Mouse (Mus musculus) embryonic fibroblast, embryonic 13.5 days (primary cell): ENCODE data around the gene Rngtt.

Experiments used
- CTCF ChIP-seq: IDR thresholded peaks from 2 replicates; pipeline ENCODE4 v1.5.1; 2011; ENCODE audit warnings: mild to moderate bottlenecking, control low read depth, low read length, moderate library complexity, borderline replicate concordance; ENCODE audit not compliant: insufficient read depth
- POLR2A ChIP-seq: IDR thresholded peaks from 2 replicates; pipeline ENCODE4 v1.6.1; 2011; ENCODE audit warnings: low read depth, mild to moderate bottlenecking, control low read depth, low read length, moderate library complexity

DNA sequence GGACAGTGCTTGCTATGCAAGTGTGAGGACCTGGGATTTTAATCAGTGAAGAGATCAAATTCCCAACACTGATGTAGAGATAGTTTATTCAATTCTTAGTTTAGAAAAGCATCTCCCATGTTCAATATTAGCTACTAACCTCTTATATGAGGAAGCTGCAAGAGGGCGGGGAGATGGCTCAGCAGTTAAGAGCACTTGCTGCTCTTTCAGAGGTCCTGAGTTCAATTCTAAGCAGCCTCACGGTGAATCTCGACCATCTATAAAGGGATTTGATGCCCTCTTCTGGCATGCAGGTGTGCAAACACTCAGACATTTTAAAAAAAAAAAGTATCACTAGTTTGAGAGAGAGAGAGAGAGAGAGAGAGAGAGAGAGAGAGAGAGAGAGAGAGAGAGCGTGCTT, 19.2 kb upstream of the Rngtt start:
- TF ChIP-seq CTCF (no peak), POLR2A (no peak)
